In genomic region chr2:19431186-19431585, GRCm38 (mm10) we compare ENCODE assay signal across 8 mouse cellular contexts. TPM values are rescaled to one million over a fixed set of nuclear protein-coding genes. Genes with fewer than 3 reads are reported as not detected.
DNase-seq lines count a peak whose midpoint lies in the region; ATAC-seq and TF ChIP-seq lines count a peak whose summit lies in the region.
"Had no signal": no experiment of that assay in that cellular context is flagged by ENCODE, and none has a peak within 500 bp of the region (broad histone marks: within the 10 kb centered on the region; RNA-seq: fewer than 3 reads in every experiment).

No protein-coding gene starts in this region.

- no peak for TF ChIP-seq POLR2A in cerebellum, adult 2 months (IDR thresholded peaks at IDR 0.05; ENCODE audit: borderline replicate concordance, insufficient read depth, low read length)

- no peak overlapping the region for H3K27ac ChIP-seq in lung, postnatal 0 days (ENCODE audit: low read length)
- no peak overlapping the region for H3K27ac ChIP-seq in forebrain, embryonic 11.5 days (ENCODE audit: low read depth, low read length)
- no peak overlapping the region for H3K27ac ChIP-seq in intestine, postnatal 0 days (ENCODE audit: low read depth, low read length)
- H3K27ac ChIP-seq in stomach, embryonic 16.5 days (ENCODE audit: low read length): no peak overlapping the region
- no peak overlapping the region for H3K27ac ChIP-seq in cerebellum, adult 2 months (ENCODE audit: insufficient read depth, low read length)

- no peaks in the 10 kb centered on the region for H3K36me3 ChIP-seq in lung, postnatal 0 days (ENCODE audit: insufficient read depth, low read length)
- H3K36me3 ChIP-seq in forebrain, embryonic 11.5 days (ENCODE audit: control insufficient read depth, insufficient read depth, low read length): no peaks in the 10 kb centered on the region
- H3K36me3 ChIP-seq in intestine, postnatal 0 days (ENCODE audit: control insufficient read depth, insufficient read depth): no peaks in the 10 kb centered on the region
- H3K36me3 ChIP-seq in stomach, embryonic 16.5 days (ENCODE audit: control insufficient read depth, insufficient read depth, low read length): no peaks in the 10 kb centered on the region

- no peak for TF ChIP-seq EP300 in lung, postnatal 0 days (IDR thresholded peaks at IDR 0.05)

- ATAC-seq in lung, postnatal 0 days: no peak
- peak; percentile 71 for ATAC-seq in forebrain, embryonic 11.5 days (replicated peaks; ENCODE audit: low FRiP score)
- no peak for ATAC-seq in intestine, postnatal 0 days
- 0 out of 2 replicates have a peak, but pooled peaks have one; percentile 42 for ATAC-seq in stomach, embryonic 16.5 days (ENCODE audit: insufficient read depth, low FRiP score)

- no peak overlapping the region for H3K4me2 ChIP-seq in lung, postnatal 0 days (replicated peaks; ENCODE audit: low read depth, low read length)
- H3K4me2 ChIP-seq in forebrain, embryonic 11.5 days (ENCODE audit: low read depth, low read length, severe bottlenecking): peak overlapping the region; percentile 45; the same call in 1 of the 2 replicates
- no peak overlapping the region for H3K4me2 ChIP-seq in intestine, postnatal 0 days (replicated peaks; ENCODE audit: low read depth)
- H3K4me2 ChIP-seq in stomach, embryonic 16.5 days (ENCODE audit: low read depth, low read length): no peak overlapping the region

- H3K27me3 ChIP-seq in lung, postnatal 0 days (replicated peaks; ENCODE audit: insufficient read depth, low read length): peaks cover 41% of the 10 kb centered on the region
- H3K27me3 ChIP-seq in forebrain, embryonic 11.5 days (ENCODE audit: control insufficient read depth, insufficient read depth, low read length): peaks cover 72% of the 10 kb centered on the region
- H3K27me3 ChIP-seq in intestine, postnatal 0 days (replicated peaks; ENCODE audit: control insufficient read depth, insufficient read depth, low read length): peaks cover 61% of the 10 kb centered on the region
- peaks cover 64% of the 10 kb centered on the region for H3K27me3 ChIP-seq in stomach, embryonic 16.5 days (ENCODE audit: control insufficient read depth, insufficient read depth, low read length)
- H3K27me3 ChIP-seq in cerebellum, adult 2 months (ENCODE audit: control insufficient read depth, insufficient read depth, low read length): peaks cover 6% of the 10 kb centered on the region; the same call in 1 of the 2 replicates

- H3K9me3 ChIP-seq in lung, postnatal 0 days (ENCODE audit: low read length): no peaks in the 10 kb centered on the region
- no peaks in the 10 kb centered on the region for H3K9me3 ChIP-seq in forebrain, embryonic 11.5 days (ENCODE audit: control insufficient read depth, low read length)
- no peaks in the 10 kb centered on the region for H3K9me3 ChIP-seq in intestine, postnatal 0 days (ENCODE audit: control insufficient read depth)
- H3K9me3 ChIP-seq in stomach, embryonic 16.5 days (replicated peaks; ENCODE audit: control insufficient read depth, low read length): no peaks in the 10 kb centered on the region

- TF ChIP-seq CTCF in lung, postnatal 0 days (IDR thresholded peaks at IDR 0.05): peak; percentile 32
- peak; percentile 41 for TF ChIP-seq CTCF in intestine, postnatal 0 days (IDR thresholded peaks at IDR 0.05; ENCODE audit: low read depth)
- no peak for TF ChIP-seq CTCF in cerebellum, adult 2 months (IDR thresholded peaks at IDR 0.05; ENCODE audit: borderline replicate concordance, insufficient read depth, low read depth, low read length)

- H3K4me1 ChIP-seq in lung, postnatal 0 days (ENCODE audit: insufficient read depth, low read depth, low read length): no peaks in the 10 kb centered on the region
- 0 out of 2 replicates have a peak, but pooled peaks cover 7% of the 10 kb centered on the region for H3K4me1 ChIP-seq in forebrain, embryonic 11.5 days (replicated peaks; ENCODE audit: control insufficient read depth, insufficient read depth, low read length)
- no peaks in the 10 kb centered on the region for H3K4me1 ChIP-seq in intestine, postnatal 0 days (replicated peaks; ENCODE audit: control insufficient read depth, insufficient read depth, low read length)
- H3K4me1 ChIP-seq in stomach, embryonic 16.5 days (ENCODE audit: control insufficient read depth, insufficient read depth, low read length): 0 out of 2 replicates have a peak, but pooled peaks cover 3% of the 10 kb centered on the region
- no peaks in the 10 kb centered on the region for H3K4me1 ChIP-seq in cerebellum, adult 2 months (ENCODE audit: control insufficient read depth, insufficient read depth, low read length)

- 2% methylated on average over 17 of the region's 18 CpGs for WGBS in lung, postnatal 0 days
- under 1% methylated on average over 18 of the region's 18 CpGs for WGBS in forebrain, embryonic 11.5 days
- WGBS in intestine, postnatal 0 days: under 1% methylated on average over 18 of the region's 18 CpGs
- WGBS in stomach, embryonic 16.5 days: 1% methylated on average over 18 of the region's 18 CpGs
- WGBS in cerebellum, adult 2 months: under 1% methylated on average over 18 of the region's 18 CpGs

- H3K4me3 ChIP-seq in lung, postnatal 0 days (ENCODE audit: low read depth, low read length): no peak overlapping the region
- peak overlapping the region; percentile 14; the same call in 1 of the 2 replicates for H3K4me3 ChIP-seq in forebrain, embryonic 11.5 days (ENCODE audit: low read depth, low read length)
- H3K4me3 ChIP-seq in intestine, postnatal 0 days (ENCODE audit: low read depth, low read length): no peak overlapping the region
- H3K4me3 ChIP-seq in stomach, embryonic 16.5 days (replicated peaks; ENCODE audit: low read length): peak overlapping the region; percentile 19
- no peak overlapping the region for H3K4me3 ChIP-seq in cerebellum, adult 2 months (replicated peaks; ENCODE audit: insufficient read depth, low read depth, low read length)
- H3K4me3 ChIP-seq: megakaryocyte, embryonic 14.5 days had no signal

- DNase-seq in lung, postnatal 0 days (ENCODE audit: low spot score): no peak
- DNase-seq in lung, adult 18-20 months: no peak
- DNase-seq in forebrain, embryonic 11.5 days (ENCODE audit: low spot score): peak; percentile 62
- DNase-seq in cerebellum, adult 2 months: no peak
- DNase-seq in frontal cortex, postnatal 25 days (ENCODE audit: low spot score in 2 of 2): no peak

- H3K9ac ChIP-seq in lung, postnatal 0 days (replicated peaks; ENCODE audit: low read depth): no peak overlapping the region
- H3K9ac ChIP-seq in forebrain, embryonic 11.5 days (ENCODE audit: low read length): no peak overlapping the region
- no peak overlapping the region for H3K9ac ChIP-seq in intestine, postnatal 0 days (ENCODE audit: low read depth, low read length)
- no peak overlapping the region for H3K9ac ChIP-seq in stomach, embryonic 16.5 days (ENCODE audit: low read length)

RNA-seq across cellular contexts. Expression of gene Ptf1a, which starts 14.3 kb away (rescaled TPM):
- not detected in 2 replicates for polyA plus RNA-seq in lung, postnatal 0 days (2015; fragmentation: Nextera tagmentation; extraction: Ambion mirVana)
- polyA plus RNA-seq in forebrain, embryonic 11.5 days (2014; fragmentation: Nextera tagmentation; extraction: Ambion mirVana): 0.17 TPM in 1 of 2 replicates, not detected in the other
- polyA plus RNA-seq in intestine, postnatal 0 days (2015; fragmentation: Nextera tagmentation; extraction: Ambion mirVana): not detected in 2 replicates
- polyA plus RNA-seq in stomach, embryonic 16.5 days (2015; fragmentation: Nextera tagmentation; extraction: Ambion mirVana): 11.5 and 17.1 TPM in 2 replicates
- polyA plus RNA-seq in cerebellum, adult 2 months (2012; rRNA removed): 0.08 TPM in 1 of 2 replicates, not detected in the other

RNA-seq across cellular contexts. Expression of gene Msrb2, which starts 59.9 kb away (rescaled TPM):
- polyA plus RNA-seq in lung, postnatal 0 days (2015; fragmentation: Nextera tagmentation; extraction: Ambion mirVana): 27.2 and 29.4 TPM in 2 replicates
- 10.3 and 12.1 TPM in 2 replicates for polyA plus RNA-seq in forebrain, embryonic 11.5 days (2014; fragmentation: Nextera tagmentation; extraction: Ambion mirVana)
- polyA plus RNA-seq in intestine, postnatal 0 days (2015; fragmentation: Nextera tagmentation; extraction: Ambion mirVana): 8.3 TPM in 2 replicates
- polyA plus RNA-seq in stomach, embryonic 16.5 days (2015; fragmentation: Nextera tagmentation; extraction: Ambion mirVana): 22.9 and 24.4 TPM in 2 replicates
- polyA plus RNA-seq in cerebellum, adult 2 months (2012; rRNA removed): 29.4 and 35.4 TPM in 2 replicates

Comparison
In these comparisons a context has a peak if more than half of its experiments do, and no peak if none do; other contexts are left out.
1. ATAC-seq: peak in forebrain, embryonic 11.5 days (single experiment) and stomach, embryonic 16.5 days (single experiment); none in lung, postnatal 0 days (single experiment) and intestine, postnatal 0 days (single experiment).
2. H3K4me3 ChIP-seq: peak in forebrain, embryonic 11.5 days (single experiment) and stomach, embryonic 16.5 days (single experiment); none in lung, postnatal 0 days (single experiment), intestine, postnatal 0 days (single experiment) and cerebellum, adult 2 months (single experiment).
3. RNA of gene Ptf1a, which starts 14.3 kb away (polyA plus RNA-seq): 11.5 to 17.1 TPM in stomach, embryonic 16.5 days; 0.08 TPM in cerebellum, adult 2 months, 0.17 TPM in forebrain, embryonic 11.5 days, not detected in lung, postnatal 0 days and not detected in intestine, postnatal 0 days; every median in the first group is over 10 times any median in the second.